Mouse (Mus musculus) bone marrow macrophage, adult 2 months (primary cell): Measurements from ENCODE around the gene Peli2.

Experiments used
- CTCF ChIP-seq: IDR thresholded peaks from 2 replicates; pipeline ENCODE4 v1.5.1; 2012; ENCODE audit warnings: low read depth, mild to moderate bottlenecking, low read length, moderate library complexity
- POLR2A ChIP-seq: IDR thresholded peaks from 2 replicates; pipeline ENCODE4 v1.6.1; 2012; ENCODE audit warnings: mild to moderate bottlenecking, low read depth, low read length, borderline replicate concordance

DNA sequence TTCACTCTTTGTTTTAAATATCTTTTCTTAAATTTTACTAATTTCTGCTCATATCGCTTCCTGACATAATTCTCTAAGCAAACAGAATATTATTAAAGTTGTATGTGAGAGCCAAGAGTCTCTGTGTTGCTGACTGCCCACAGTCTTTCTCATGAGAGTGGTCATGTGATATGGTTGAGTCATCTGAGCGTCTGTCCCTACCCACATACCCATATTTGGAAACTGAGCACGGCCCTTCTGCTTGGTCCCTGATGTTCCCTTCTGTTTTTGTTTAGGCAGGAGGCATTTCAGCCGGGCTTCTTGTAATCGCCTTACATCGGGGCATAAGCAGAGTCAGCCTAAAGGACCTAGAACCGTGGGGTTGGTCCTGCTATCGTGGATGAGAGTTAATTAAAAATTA lies 68.7 kb downstream of the Peli2 start:
- no peak for TF ChIP-seq CTCF
- TF ChIP-seq POLR2A, result no peak
